Mouse (Mus musculus): ENCODE measurements at regions not wholly inside any gene's neighbourhood (a gene's known extent, or its start where the extent isn't known, plus 50 kb on each side); places are given as distances from the start of the nearest gene placed in this dataset.

DNA sequence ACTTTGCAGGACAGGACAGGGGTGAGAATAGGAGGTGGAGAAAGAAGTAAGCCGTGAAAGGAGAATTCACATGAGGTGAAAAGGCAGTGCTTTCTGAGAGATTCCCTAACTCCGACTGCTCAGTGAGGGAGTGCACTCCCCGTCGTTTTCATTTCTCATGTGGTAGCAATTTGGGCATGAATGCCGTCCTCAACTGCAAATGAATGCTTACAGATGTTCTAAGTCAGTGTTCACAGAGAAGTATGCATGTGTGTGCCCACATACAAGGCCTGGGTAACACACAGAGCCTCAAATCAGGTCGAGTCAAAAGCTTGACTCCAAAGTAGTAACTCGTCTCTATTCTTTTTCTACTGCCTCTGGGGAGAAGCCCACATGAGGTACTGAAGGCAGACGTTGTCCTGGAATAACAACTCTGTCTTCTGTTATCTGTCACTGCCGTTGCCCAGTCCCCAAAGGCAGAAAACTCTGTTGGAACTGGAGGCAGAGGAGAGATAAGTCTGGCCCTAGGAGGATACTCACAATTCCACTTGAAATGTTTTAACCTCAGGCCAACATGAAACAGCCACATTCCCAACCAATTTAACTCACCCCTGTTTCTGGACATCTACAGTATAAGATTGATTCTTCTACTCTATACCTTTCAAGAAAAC lies 318.0 kb downstream of the Gm11361 start:
- DNase-seq (ENCODE audit: low spot score in 2 of 2), result no peak

DNA sequence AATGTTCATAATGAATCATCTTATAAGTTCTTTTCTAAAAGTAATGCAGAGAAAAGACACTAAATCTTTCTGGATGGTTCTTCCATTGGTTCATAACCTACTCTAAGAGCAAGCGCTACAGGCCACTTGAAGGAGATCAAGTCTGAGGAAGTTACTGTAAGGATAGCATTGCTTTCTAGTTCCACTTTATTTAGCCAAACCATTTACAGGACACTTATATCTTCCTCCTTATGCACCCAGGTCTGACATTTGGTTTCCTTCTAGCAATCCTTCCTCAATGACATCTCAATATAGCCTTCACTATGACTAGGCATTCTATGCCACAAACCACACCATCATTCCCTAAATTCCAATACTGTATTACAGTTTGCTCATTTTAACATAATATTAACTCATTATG lies 316.0 kb downstream of the Gm11361 start:
- DNase-seq (ENCODE audit: low spot score in 2 of 2), result no peak

DNA sequence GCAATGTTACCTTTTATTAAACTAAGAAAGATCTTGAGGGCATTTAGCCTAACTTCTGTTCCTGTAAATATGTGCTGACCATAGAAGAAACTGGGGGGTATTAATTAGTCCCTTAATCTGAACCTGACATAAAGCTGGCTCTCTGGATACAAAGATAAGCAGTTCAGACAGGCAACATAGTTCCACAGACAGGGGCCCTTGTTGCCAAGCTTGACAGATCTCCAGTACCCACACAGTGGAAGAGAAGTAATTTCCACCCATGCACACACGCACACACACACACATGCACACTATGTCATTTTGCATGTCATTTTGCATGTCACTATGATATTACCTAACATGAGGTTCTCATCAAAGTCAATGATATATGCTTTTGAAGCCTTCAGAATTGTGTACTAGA lies 315.1 kb downstream of the Gm11361 start:
- no peak for DNase-seq (ENCODE audit: low spot score in 2 of 2)

DNA sequence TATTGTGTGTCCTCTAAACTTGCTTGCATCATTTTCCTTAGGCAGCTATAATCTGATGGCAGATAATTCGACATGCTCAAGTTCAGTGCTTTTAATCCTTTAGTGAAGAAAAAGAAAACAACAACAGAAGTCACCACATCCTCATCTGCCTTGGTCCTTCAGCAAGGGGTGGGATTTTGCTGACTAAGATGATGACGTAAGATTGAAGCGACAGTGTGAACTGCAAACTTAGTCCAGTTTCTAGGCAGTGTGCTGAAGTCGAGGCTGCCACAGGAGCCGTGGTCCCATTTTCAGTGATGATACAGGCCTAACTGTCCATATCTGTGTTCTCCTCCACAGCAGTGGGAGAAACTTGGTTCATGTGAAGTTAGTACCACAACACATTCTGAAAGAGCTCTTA lies 314.4 kb downstream of the Gm11361 start:
- DNase-seq (ENCODE audit: low spot score in 2 of 2), result no peak

DNA sequence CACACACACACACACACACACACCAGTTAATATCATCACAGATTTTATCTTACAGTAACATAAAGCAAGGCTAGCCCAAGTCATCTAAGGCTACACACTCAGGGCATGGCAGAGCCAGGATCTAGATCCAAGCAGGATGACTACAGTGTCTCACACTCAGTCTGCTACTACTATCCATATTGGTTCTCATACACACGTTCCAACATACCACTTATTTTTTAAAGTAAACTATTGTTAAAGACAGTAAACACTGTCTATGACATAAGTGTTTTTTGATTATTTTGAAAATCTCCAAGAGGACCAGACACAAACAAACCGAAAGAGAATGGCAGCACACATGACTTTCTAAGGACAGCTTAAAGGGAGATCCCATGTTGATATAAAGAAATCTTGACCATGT lies 306.3 kb downstream of the Gm11361 start:
- DNase-seq (ENCODE audit: low spot score in 2 of 2), result no peak

DNA sequence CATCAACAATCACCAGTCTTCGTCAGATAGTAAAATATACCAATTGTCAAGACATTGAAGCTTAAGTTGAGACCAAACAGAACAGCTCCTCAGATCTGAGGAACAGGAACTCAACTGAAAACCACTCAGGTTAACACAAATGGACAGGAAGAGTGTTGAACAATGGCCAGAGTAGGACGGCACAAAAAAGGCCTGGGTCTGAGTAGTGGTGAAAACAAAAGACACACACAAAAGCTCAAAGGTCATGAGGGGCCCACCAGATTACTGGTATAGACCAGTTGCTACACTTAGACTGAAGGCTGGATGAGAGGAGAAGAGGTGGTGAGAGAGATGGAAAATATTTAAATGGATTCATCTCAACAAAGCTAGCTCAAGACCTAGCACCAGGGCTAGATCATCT lies 302.8 kb downstream of the Gm11361 start:
- no peak for DNase-seq (ENCODE audit: low spot score in 2 of 2)

DNA sequence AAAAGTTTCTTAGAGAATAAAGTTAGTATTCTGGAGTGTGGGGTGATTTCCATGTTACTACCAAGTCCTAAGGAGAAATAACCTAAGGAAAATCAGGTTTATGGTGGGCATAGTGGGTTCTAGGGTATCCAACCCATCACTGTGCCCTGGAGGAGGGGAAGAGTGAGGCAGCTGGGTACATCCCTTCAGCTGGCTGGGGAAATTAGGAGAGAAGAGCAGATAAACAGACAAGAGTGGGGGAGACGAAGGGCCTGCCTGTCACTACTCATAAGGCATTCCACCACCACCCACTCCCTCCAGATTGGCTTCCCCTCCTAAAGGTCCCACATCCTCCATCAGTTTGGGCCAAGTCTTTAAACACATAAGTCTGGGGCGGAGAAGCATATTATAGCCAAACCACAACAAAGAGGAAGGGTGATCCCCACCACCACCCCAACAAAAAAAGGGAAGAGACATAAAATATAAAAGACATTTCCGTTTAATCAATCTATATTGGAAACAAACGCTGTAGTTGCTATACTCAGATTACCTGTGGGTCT lies 299.8 kb downstream of the Gm11361 start:
- DNase-seq (ENCODE audit: low spot score in 2 of 2), result no peak

DNA sequence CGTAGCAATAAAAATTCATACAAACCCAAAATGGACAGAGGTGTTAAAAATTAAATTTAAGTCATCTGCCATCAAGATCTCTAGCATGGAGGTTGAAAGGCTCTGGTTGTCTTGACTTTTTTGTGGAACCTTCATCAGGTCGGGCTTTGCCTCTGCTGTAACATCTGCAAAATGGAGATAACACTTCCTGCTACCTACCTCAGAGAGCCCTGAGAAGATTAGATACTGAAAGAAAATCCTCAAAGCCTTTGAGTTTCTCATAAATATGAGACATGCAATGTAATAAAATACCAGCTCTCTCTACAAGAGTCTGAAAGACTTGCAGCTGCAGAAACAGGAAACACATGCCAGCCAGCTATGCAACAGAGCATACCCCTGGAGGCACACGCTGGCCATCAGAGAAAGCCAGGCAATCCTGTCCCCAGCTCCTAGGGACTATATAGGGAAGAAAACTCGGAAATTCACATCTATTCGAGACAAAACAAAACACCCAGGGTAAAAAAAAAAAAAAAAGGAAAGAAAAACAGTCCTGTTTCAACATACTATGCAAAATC lies 299.1 kb downstream of the Gm11361 start:
- no peak for DNase-seq (ENCODE audit: low spot score in 2 of 2)

DNA sequence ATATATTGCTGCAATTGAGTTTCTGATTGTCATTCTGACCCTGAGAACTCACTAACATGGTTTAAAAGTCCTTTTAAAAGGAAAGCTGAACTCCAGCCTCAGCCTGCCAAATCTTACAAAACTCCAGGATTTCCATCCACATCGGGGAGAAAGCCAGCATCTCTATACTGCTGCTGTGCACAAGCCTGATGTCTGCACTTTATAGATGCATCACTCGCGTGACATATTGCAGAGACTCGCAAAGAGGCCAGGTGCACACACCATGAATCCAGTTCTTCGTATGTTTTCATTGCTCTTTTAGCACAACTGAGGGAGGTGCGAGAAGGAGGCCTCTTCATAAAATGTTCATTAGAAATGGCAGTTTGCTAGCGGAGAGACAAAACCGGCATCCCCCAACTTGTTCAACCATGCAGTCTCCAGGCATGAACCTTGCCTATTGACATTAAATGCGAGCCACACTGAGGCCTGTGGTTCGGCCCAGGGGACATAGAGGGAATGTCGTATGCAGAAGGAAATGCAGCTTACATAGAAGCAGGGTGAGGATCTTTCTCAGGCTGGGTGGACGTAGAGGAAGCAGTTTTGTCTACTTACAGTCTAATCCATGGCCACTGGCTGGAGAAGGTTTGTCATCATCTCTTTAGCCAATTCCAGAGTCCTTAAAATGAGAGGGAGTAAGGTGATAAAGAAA lies 297.0 kb downstream of the Gm11361 start:
- DNase-seq (ENCODE audit: low spot score in 2 of 2), result no peak

DNA sequence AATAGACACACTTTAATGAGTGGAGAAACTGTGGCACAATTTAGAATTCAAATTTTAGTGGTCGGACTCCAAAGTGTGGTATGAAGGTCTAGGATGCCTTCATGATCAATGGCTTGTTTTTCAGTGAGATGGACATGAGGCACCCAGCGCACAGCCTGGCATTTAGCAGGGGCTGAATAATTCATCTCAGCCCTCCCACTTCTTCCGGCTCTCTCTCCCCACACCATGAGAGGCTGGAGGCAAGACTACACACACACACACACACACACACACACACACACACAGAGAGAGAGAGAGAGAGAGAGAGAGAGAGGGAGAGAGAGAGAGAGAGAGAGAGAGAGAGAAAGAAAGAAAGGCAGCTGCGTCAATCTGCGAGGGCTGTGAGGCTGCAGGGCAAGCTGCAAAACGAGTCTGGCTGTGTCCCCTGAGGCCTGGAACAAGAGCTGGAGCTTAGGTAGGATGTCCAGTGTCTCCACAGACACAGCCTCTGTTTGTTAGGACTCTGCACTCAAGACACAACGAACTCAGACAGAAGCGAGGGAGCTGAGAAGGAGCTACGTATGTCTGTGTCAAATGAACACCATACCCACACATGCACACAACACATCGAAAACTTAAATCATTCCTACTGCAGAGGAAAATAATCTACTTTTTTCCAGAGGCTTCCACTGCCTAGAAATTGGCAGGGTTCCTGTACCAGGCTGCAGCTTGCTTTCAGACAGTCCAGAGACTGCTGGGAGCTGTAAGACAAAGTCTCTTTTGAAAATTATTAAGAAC lies 295.8 kb downstream of the Gm11361 start:
- no peak for DNase-seq (ENCODE audit: low spot score in 2 of 2)

DNA sequence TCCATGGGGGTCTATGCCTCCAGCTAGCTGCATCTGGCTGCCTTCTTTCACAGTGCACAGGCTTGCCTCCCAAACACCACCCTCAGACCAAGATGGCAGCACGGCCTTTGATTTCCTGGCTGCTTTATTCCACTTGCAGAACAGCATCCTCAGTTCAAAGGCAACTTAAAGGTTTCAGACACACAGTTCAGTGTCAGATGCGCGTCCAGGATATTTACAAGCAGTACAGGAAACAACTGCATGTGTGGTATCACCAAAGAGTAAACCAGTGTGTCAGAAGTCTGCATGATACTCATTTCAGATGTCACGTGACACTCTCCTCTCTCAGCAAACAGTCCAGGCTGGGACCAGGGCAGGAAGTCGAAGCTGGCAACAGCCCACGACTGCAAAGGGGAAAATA lies 294.2 kb downstream of the Gm11361 start:
- no peak for DNase-seq (ENCODE audit: low spot score in 2 of 2)

DNA sequence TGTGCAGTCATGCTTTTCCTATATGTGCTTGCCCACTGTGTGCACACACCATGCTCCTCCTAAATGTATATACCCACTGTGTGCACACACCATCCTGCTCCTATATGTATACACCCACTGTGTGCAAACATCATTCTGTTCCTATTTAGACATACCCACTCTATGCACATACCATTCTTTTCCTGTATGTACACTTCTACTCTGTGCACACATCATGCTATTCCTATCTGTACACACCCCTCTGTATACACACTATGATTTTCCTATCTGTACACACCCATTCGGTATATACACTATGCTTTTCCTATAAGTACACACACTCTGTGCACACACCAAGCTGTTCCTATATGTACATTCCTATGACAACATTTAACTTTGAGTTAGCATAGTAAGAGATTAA lies 288.5 kb downstream of the Gm11361 start:
- no peak for DNase-seq (ENCODE audit: low spot score in 2 of 2)

DNA sequence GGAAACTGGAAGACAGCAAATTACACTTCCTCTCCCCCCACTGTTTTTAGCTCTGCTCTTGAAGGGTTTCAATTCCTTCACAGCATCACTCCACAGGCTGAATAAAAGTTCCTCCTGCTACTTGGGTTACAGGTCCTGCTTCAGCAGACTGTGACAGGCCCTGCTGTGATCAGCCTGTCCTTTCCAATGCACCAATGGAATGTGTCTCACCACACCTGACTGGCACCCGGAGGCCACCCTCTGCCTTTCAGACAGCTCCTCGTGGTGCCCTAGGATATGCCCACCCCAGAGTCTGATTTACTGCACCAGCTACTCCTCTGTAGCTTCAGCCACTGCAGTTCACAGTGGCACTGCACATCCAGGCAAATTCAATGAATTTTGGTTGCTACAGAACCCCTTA lies 288.0 kb downstream of the Gm11361 start:
- DNase-seq (ENCODE audit: low spot score in 2 of 2), result no peak

DNA sequence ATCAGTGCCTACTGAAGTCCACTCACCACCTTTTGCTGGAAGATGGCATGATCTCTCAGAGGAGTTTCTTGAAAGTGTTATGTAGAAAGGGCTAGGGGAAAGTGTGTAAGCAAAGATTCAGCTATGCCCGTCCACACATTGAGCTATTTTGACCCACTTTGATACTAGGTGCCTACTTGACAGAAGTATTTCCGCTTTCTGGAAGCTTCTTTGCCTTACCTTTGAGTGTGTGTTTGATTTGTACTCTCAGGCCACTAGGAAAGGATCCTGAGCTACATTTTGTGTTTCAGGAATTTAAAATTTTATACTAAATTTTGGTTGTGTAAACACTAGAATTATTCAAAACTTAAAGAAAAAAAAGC lies 287.5 kb downstream of the Gm11361 start:
- no peak for DNase-seq (ENCODE audit: low spot score in 2 of 2)

DNA sequence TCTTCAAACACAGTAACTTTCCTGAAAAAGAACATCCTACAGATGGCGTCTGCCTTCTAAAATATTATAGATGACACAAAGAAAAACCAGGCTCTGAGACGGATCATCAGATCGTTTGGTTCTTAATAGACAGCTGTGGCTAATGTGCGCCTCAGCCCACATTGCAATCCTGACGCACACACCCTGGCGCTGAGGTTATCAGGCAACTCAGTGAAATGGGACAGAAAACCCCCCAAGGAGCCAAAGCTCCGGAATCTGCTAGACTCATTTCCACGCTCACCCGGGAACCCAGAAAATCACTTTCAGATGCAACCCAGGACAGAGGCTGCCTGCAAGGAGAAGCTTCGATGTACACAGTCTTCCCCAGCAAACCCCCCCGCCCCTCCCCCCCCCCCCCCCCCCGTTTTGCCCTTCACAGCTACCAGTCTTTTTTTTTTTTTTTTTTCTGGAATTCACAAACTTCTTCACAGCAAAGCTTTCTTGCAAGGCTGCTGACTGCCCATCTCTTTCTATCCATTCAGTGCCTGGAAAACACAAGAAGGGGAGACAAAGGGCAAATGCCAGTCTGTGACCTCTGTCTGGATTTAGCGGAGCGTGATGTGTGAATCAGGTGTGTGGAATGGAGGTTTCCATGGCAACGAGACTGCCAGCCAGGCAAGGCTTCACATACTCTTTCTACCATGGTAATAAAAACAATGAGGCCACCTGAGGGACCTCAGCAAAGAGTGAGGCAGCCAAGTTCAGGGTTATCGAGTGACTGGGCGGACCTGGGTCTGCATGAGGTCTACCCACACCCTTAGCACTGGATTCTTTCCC lies 286.9 kb downstream of the Gm11361 start:
- peak in 1 of 2 experiments; percentile 20 for DNase-seq (ENCODE audit: low spot score in 2 of 2)

DNA sequence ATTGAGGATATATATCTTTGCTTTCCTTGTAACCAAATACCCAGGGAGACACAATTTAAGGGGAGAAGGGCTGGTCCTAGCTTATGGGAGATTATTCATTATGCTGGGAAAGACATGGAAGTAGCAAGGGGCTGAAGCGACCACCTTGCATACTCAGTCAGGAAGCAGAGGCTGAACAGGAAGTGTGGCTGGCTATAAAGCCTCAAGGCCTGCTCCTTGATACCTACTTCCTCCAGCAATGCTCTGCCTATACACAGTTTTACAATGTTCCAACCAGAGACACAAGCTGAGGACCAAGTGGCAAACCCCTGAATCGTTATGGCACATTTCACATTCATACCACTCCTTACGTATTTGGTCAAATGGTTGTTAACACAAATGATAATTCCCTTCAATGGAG lies 284.3 kb downstream of the Gm11361 start:
- DNase-seq (ENCODE audit: low spot score in 2 of 2), result no peak

DNA sequence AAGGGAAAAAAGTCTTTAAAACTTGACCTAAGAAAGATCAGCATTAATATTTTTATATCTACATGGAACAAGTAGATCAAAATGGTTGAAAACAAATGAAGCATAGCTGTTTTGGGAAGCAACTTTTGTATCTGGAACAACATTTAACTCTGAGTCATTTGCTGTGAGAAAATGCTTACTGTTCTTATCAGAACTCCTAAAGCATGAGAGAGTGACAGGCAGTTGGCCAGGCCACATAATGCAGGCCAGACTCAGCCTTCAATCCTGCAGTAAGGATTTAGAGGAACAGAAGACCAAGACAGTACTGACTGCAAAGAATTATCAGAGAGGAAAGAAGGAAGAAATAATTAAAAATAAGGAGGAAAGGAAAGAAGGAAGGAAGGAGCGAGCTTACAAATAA lies 275.8 kb downstream of the Gm11361 start:
- DNase-seq (ENCODE audit: low spot score in 2 of 2), result no peak

DNA sequence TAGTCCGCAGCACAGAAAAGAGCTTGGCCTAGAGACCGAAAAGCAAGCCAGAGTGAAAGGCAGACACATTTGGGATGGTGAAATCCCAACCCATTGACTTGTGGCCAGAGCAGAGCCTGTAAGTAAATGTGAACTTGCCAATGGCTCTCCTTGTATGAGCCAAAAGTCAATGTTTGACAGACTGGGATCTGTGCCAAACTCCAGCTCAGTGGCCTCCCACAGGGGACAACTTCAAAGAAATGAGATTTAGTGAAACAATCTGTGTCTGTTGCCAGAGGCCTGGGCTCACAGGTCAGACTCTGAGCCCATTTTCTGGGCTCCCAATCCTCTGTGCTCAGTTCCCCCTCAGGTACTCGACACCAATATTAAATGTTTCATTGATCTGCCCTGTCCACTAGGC lies 274.9 kb downstream of the Gm11361 start:
- DNase-seq (ENCODE audit: low spot score in 2 of 2), result no peak

DNA sequence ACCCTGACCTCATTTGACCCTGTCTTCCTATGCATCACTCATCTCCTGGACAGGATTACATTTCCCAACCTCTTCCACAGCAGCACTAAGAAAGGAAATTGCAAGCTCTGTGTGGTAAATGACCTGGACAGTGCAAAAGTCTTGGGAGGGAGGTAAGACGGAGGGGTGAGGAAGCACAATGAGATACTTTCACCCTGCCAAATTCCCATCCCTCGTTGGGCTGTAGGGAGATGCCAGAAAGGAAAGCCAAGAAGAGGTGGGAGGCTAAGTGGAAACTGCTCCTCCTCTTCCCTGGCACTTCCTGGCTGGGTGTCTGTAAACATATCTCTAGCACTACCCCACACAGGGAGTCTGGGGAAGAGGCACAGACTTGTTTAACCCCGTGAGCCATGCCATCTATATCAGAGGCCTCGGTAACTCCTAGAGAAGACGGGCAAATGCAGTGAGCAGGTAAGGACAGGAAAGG lies 274.2 kb downstream of the Gm11361 start:
- DNase-seq (ENCODE audit: low spot score in 2 of 2), result no peak

DNA sequence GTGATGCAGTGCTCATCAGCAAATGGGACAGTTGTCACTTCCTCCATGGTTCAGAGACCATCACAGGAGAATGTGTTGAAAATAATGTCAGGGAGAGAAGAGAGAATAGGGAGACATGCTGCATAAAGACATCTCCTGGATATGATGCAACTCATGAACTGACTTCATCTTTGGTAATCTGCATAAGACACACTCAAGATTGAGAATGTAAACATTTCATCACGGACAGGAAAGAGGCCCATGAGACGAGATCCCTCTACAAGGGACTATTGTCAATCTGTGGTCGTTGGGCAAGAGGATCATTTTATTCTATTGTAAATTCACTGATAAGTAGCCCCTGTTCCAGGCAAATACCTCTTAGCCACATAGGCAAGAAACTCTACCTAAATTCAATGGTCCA lies 273.6 kb downstream of the Gm11361 start:
- no peak for DNase-seq (ENCODE audit: low spot score in 2 of 2)

DNA sequence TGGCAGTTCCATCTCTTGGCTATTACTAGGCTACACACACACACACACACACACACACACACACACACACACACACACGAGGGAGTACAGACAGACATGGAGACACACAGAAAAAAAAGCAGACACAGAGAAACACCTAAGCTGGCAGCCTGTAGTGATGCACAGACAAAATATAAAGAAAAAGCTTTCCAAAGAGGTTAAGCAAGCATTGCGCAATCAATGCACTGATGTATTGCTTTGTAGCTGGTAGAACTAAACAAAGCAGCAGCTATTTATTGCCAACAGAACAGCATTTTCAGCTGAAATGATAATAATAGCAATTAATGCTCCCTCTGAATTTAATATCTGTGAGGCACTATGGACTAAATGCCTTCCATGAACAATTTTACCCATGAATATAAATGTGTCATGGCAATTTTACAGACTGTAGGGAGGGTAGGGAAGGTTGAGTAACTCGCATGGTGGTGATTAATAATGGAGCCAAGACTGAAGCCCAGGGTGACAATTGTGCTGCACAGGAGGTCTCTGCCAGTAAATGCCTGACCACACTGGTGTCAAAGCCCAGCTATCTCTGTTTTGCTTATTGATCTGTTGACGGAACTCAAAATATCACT lies 271.7 kb downstream of the Gm11361 start:
- DNase-seq (ENCODE audit: low spot score in 2 of 2), result no peak
